In the genomic region with DNA sequence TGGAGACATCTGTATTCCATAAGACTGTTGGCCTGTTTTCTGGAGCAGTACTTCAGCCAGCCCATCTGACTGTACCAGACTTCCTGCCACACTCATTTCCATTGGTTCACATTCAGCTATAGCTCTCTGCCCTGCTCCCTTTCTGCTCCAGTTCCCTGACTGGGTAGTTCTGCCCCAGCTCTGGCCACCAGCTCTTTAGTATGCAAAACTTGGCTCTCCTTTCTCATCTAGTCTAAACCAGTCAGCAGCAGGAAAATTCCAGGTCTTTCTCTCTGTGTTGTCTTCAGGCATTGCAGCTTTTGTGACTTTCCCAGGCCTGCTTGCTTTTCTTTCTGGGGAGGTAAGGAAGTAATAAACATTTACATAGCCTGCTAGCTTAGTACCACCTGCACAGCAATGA, we compare ENCODE assay signal across 17 mouse cellular contexts.
DNase-seq lines count a peak whose midpoint lies in the region; ATAC-seq and TF ChIP-seq lines count a peak whose summit lies in the region.
"Had no signal": no experiment of that assay in that cellular context is flagged by ENCODE, and none has a peak within 500 bp of the region (broad histone marks: within the 10 kb centered on the region; RNA-seq: fewer than 3 reads in every experiment).

No protein-coding gene starts in this region.

- H3K4me3 ChIP-seq in forebrain, embryonic 16.5 days (replicated peaks; ENCODE audit: low read length) = no peak overlapping the region
- H3K4me3 ChIP-seq in kidney, postnatal 0 days (replicated peaks; ENCODE audit: low read depth, low read length) = no peak overlapping the region
- H3K4me3 ChIP-seq: heart, adult 2 months; limb, embryonic 12.5 days; myocyte had no signal

- H3K27me3 ChIP-seq in forebrain, embryonic 16.5 days (replicated peaks; ENCODE audit: control insufficient read depth, insufficient read depth, low read length) = no peaks in the 10 kb centered on the region
- no peaks in the 10 kb centered on the region for H3K27me3 ChIP-seq in kidney, postnatal 0 days (ENCODE audit: insufficient read depth, low read length)
- H3K27me3 ChIP-seq: limb, embryonic 12.5 days had no signal

- H3K4me2 ChIP-seq in forebrain, embryonic 16.5 days (ENCODE audit: low read length) = no peak overlapping the region
- no peak overlapping the region for H3K4me2 ChIP-seq in kidney, postnatal 0 days (ENCODE audit: low read length)
- H3K4me2 ChIP-seq: limb, embryonic 12.5 days had no signal

- H3K36me3 ChIP-seq in forebrain, embryonic 16.5 days (ENCODE audit: control insufficient read depth, insufficient read depth) = no peaks in the 10 kb centered on the region
- H3K36me3 ChIP-seq in kidney, postnatal 0 days (ENCODE audit: insufficient read depth, low read length) = no peaks in the 10 kb centered on the region
- H3K36me3 ChIP-seq: limb, embryonic 12.5 days had no signal

- no peak for TF ChIP-seq CTCF in kidney, postnatal 0 days (IDR thresholded peaks at IDR 0.05; ENCODE audit: low read depth)

- peaks cover 4% of the 10 kb centered on the region; the same call in 1 of the 2 replicates for H3K4me1 ChIP-seq in forebrain, embryonic 16.5 days (replicated peaks; ENCODE audit: control insufficient read depth, insufficient read depth, low read length)
- no peaks in the 10 kb centered on the region for H3K4me1 ChIP-seq in kidney, postnatal 0 days (replicated peaks; ENCODE audit: insufficient read depth, low read length)
- H3K4me1 ChIP-seq: limb, embryonic 12.5 days had no signal

- H3K9me3 ChIP-seq in forebrain, embryonic 16.5 days (ENCODE audit: control insufficient read depth, low read length) = no peaks in the 10 kb centered on the region
- H3K9me3 ChIP-seq in kidney, postnatal 0 days (replicated peaks; ENCODE audit: low read length) = no peaks in the 10 kb centered on the region
- H3K9me3 ChIP-seq: limb, embryonic 12.5 days had no signal

- no peak overlapping the region for H3K27ac ChIP-seq in forebrain, embryonic 16.5 days (ENCODE audit: low read length)
- no peak overlapping the region for H3K27ac ChIP-seq in kidney, postnatal 0 days
- H3K27ac ChIP-seq: heart, adult 2 months; limb, embryonic 12.5 days; liver, embryonic 14.5 days had no signal

- H3K9ac ChIP-seq in forebrain, embryonic 16.5 days (replicated peaks; ENCODE audit: low read depth, low read length) = no peak overlapping the region
- H3K9ac ChIP-seq in kidney, postnatal 0 days (ENCODE audit: low read depth, low read length) = no peak overlapping the region
- H3K9ac ChIP-seq: limb, embryonic 12.5 days; liver, embryonic 14.5 days had no signal

- DNase-seq in frontal cortex, postnatal 36 days (ENCODE audit: low spot score in 2 of 2) = no peak
- DNase-seq in ES-CJ7 (ENCODE audit: low read depth, low spot score) = peak; percentile 82
- DNase-seq in kidney, postnatal 0 days (ENCODE audit: low spot score) = no peak
- no peak for DNase-seq in cerebellum, adult 9-10 months
- DNase-seq in heart, adult 18-20 months = no peak
- DNase-seq: adrenal gland, postnatal 25 days; cerebellum, postnatal 36 days; heart, adult 2 months; lung, postnatal 14 days; retina, postnatal 1 day; spleen, adult 18-20 months; thymus, postnatal 25 days had no signal

- ATAC-seq in frontal cortex, adult (ENCODE audit: low TSS enrichment) = peak; percentile 28; the same call in 1 of the 2 replicates
- peak; percentile 52; the same call in 1 of the 2 replicates for ATAC-seq in forebrain, embryonic 16.5 days
- 0 out of 2 replicates have a peak, but pooled peaks have one; percentile 21 for ATAC-seq in kidney, postnatal 0 days (replicated peaks; ENCODE audit: low FRiP score, low read depth)
